Mouse (Mus musculus): ENCODE measurements at regions not wholly inside any gene's neighbourhood (a gene's known extent, or its start where the extent isn't known, plus 50 kb on each side); places are given as distances from the start of the nearest gene placed in this dataset.
A peak's percentile ranks its signal among the peaks of the same experiment; 100 is the strongest.

- ATAC-seq (replicated peaks), result 0 out of 2 replicates have a peak, but pooled peaks have one; percentile 30
- 36% methylated on average over 12 of the region's 12 CpGs for WGBS
Observed at GRCm38 (mm10) chr11:117425927-117426326, 58.2 kb upstream of the Gm11733 start.

GRCm38 (mm10) chr11:117426651-117427050 is 57.5 kb upstream of the Gm11733 start:
- Histone ChIP-seq H3K27ac (no peak overlapping the region), H3K36me3 (replicated peaks) (no peaks in the 10 kb centered on the region), H3K27me3 (replicated peaks) (no peaks in the 10 kb centered on the region), H3K9ac (no peak overlapping the region), H3K4me2 (no peak overlapping the region), H3K4me1 (peaks cover 22% of the 10 kb centered on the region; the same call in 1 of the 2 replicates), H3K9me3 (no peaks in the 10 kb centered on the region), H3K4me3 (no peak overlapping the region)
- 80% methylated on average over 4 of the region's 4 CpGs for WGBS
- ATAC-seq (replicated peaks), result no peak

More at GRCm38 (mm10) chr11:117425927-117426326, 58.2 kb upstream of the Gm11733 start:
- H3K27ac ChIP-seq, result no peak overlapping the region
- no peaks in the 10 kb centered on the region for H3K36me3 ChIP-seq (replicated peaks)
- H3K4me3 ChIP-seq, result no peak overlapping the region
- no peaks in the 10 kb centered on the region for H3K27me3 ChIP-seq (replicated peaks)
- no peak overlapping the region for H3K4me2 ChIP-seq
- peaks cover 22% of the 10 kb centered on the region; the same call in 1 of the 2 replicates for H3K4me1 ChIP-seq
- H3K9ac ChIP-seq, result no peak overlapping the region
- no peaks in the 10 kb centered on the region for H3K9me3 ChIP-seq

- WGBS, result 86% methylated on average over 17 of the region's 17 CpGs
- H3K4me3 ChIP-seq, result no peak overlapping the region
- no peak overlapping the region for H3K4me2 ChIP-seq
- H3K36me3 ChIP-seq (replicated peaks), result no peaks in the 10 kb centered on the region
- no peak overlapping the region for H3K27ac ChIP-seq
- no peak for ATAC-seq (replicated peaks)
- no peak overlapping the region for H3K9ac ChIP-seq
- peaks cover 22% of the 10 kb centered on the region; the same call in 1 of the 2 replicates for H3K4me1 ChIP-seq
- H3K27me3 ChIP-seq (replicated peaks), result no peaks in the 10 kb centered on the region
- H3K9me3 ChIP-seq, result no peaks in the 10 kb centered on the region
Observed at GRCm38 (mm10) chr11:117427808-117428510, 56.2 kb upstream of the Gm11733 start.

- Histone ChIP-seq H3K4me1 (peaks cover 22% of the 10 kb centered on the region; the same call in 1 of the 2 replicates), H3K27ac (peak overlapping the region; percentile 44; the same call in 1 of the 2 replicates), H3K9ac (no peak overlapping the region), H3K4me2 (no peak overlapping the region), H3K9me3 (no peaks in the 10 kb centered on the region), H3K36me3 (replicated peaks) (no peaks in the 10 kb centered on the region), H3K27me3 (replicated peaks) (no peaks in the 10 kb centered on the region), H3K4me3 (no peak overlapping the region)
- ATAC-seq (replicated peaks), result 0 out of 2 replicates have a peak, but pooled peaks have one; percentile 52
- WGBS, result 50% methylated on average over 10 of the region's 10 CpGs
Observed at GRCm38 (mm10) chr11:117429326-117429752, 54.8 kb upstream of the Gm11733 start.

- Histone ChIP-seq H3K4me1 (peaks cover 22% of the 10 kb centered on the region; the same call in 1 of the 2 replicates), H3K36me3 (replicated peaks) (no peaks in the 10 kb centered on the region), H3K27ac (peak overlapping the region; percentile 44; the same call in 1 of the 2 replicates), H3K4me3 (no peak overlapping the region), H3K4me2 (no peak overlapping the region), H3K27me3 (replicated peaks) (no peaks in the 10 kb centered on the region), H3K9me3 (no peaks in the 10 kb centered on the region), H3K9ac (no peak overlapping the region)
- no peak for ATAC-seq (replicated peaks)
- WGBS, result 54% methylated on average over 8 of the region's 8 CpGs
Observed at GRCm38 (mm10) chr11:117429894-117430293, 54.3 kb upstream of the Gm11733 start.

- peaks cover 51% of the 10 kb centered on the region for H3K4me1 ChIP-seq
- no peak overlapping the region for H3K4me3 ChIP-seq
Observed at GRCm38 (mm10) chr11:117434056-117434455, 50.1 kb upstream of the Gm11733 start.

More at GRCm38 (mm10) chr11:117434056-117434455, 50.1 kb upstream of the Gm11733 start:
- no peak overlapping the region for H3K27ac ChIP-seq
- no peak for ATAC-seq (replicated peaks)
- no peaks in the 10 kb centered on the region for H3K27me3 ChIP-seq (replicated peaks)
- no peaks in the 10 kb centered on the region for H3K36me3 ChIP-seq (replicated peaks)
- no peak overlapping the region for H3K4me2 ChIP-seq
- no peaks in the 10 kb centered on the region for H3K9me3 ChIP-seq
- no peak overlapping the region for H3K9ac ChIP-seq

Measured in midbrain, embryonic 15.5 days (tissue).